Mouse (Mus musculus) frontal cortex, adult (tissue): ENCODE measurements around the gene Gm6812.
"Not testable (repeated sequence)": the region's sequence is repeated elsewhere in the genome, so short reads cannot be mapped to it uniquely, and the experiment has no call there.

ENCODE experiments used
- ATAC-seq: cut with Nextera tagmentation; 2 replicates; pipeline ENCODE4 v1.9.2; 2017; ENCODE audit warnings: mild to moderate bottlenecking, moderate library complexity, mixed read lengths; ENCODE audit not compliant: low TSS enrichment

Gene Gm6812

DNA sequence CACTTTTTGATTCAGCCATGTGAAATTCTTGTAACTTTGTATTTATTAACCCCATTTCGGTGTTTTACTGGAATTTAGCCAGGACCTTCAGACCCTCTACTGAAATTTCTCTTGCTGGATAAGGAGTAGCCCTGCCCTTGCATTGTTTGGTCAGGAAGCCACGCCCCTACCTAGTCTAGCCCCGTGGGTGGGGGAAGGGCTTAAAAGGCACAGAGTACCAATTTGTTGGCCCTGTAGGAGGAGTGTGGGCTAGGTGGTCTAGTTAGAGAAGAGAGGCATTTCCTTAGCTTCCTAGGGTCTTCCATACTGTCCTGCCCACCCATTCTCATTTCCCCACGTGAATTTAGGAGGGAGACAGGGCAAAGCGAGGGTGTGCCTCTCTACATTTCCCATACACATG, at the start of gene Gm6812:
Gene Gm6812, minus strand, starts transcription at position 101 of the 400 bp plus-strand sequence.
- ATAC-seq = not testable (repeated sequence)

DNA sequence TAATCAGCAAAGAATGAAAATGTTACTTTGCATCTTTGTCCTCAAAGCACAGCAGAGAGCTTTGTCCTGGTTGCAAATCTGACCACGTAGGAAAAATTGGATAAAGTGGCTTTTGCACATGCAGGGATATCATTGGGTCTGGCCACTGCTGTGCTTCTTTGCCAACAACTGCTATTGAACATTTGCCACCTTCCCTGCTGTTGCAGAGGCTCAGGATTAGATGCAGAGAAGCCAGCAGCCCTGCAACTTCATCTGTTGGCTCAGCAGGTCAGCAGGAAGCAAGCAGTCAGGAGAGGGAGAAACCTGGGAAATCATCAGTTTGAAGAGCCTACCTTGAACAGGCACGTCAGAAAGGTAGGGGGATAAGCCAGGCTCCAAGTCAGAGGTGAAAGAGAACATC, 27.7 kb downstream of the Gm6812 start:
- no peak for ATAC-seq
